Comparison of ENCODE assay signal across 8 mouse cellular contexts in the genomic region with DNA sequence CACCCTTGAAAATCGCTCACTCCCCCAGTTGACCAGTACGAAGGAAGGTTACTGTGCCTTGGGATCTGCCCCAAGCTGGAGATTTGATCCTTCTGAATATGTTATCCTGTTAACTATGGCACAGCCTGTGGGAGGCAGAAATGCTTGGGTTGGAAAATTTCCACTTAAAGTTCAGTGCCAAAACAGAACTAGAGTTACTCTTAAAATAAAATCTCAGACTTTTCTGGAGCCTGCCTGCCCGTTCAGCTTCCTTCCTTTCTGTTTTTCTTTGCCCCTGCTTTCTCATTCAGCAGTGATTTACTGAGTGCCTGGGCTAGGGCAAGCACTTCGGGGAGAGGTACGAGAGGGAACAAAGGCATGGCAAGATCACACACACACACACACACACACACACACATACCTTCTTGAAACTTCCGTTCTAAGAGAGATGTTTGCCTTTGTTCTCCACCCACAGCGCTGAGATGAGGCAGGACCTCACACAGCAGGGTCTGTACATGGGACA.
DNase-seq lines count a peak whose midpoint lies in the region; ATAC-seq and TF ChIP-seq lines count a peak whose summit lies in the region.

No protein-coding gene starts in this region.

- peaks cover 18% of the 10 kb centered on the region for H3K36me3 ChIP-seq in heart, embryonic 12.5 days
- H3K36me3 ChIP-seq in heart, adult 2 months (ENCODE audit: control insufficient read depth, insufficient read depth, low read length) = no peaks in the 10 kb centered on the region
- no peaks in the 10 kb centered on the region for H3K36me3 ChIP-seq in stomach, embryonic 16.5 days (ENCODE audit: control insufficient read depth, insufficient read depth, low read length)

- no peaks in the 10 kb centered on the region for H3K27me3 ChIP-seq in heart, embryonic 12.5 days (replicated peaks)
- no peaks in the 10 kb centered on the region; the same call in 1 of the 2 replicates for H3K27me3 ChIP-seq in heart, adult 2 months (ENCODE audit: control insufficient read depth, insufficient read depth, low read length)
- no peaks in the 10 kb centered on the region for H3K27me3 ChIP-seq in stomach, embryonic 16.5 days (ENCODE audit: control insufficient read depth, insufficient read depth, low read length)

- no peak overlapping the region for H3K9ac ChIP-seq in heart, embryonic 12.5 days
- H3K9ac ChIP-seq in heart, adult 2 months (ENCODE audit: low read depth, low read length) = no peak overlapping the region
- no peak overlapping the region for H3K9ac ChIP-seq in stomach, embryonic 16.5 days (ENCODE audit: low read length)

- intact Hi-C loops in heart, adult 2 months (cut with DNase I) = no loop called here

- peak; percentile 33; the same call in 1 of the 2 replicates for ATAC-seq in heart, embryonic 12.5 days (ENCODE audit: insufficient number of reproducible peaks, low FRiP score)
- ATAC-seq in stomach, embryonic 16.5 days (ENCODE audit: insufficient read depth, low FRiP score) = no peak

- no peak for DNase-seq in heart, adult 2 months
- peak; percentile 11 for DNase-seq in retina, postnatal 1 day
- DNase-seq in retina, embryonic 14.5 days (ENCODE audit: low spot score) = no peak
- peak; percentile 6 to 8 for DNase-seq in kidney, postnatal 36 days
- DNase-seq in ovary, postnatal 14 days (ENCODE audit: low spot score) = no peak
- DNase-seq in testis, postnatal 14 days (ENCODE audit: low spot score) = no peak

- TF ChIP-seq POLR2A in heart, adult 2 months (IDR thresholded peaks at IDR 0.05; ENCODE audit: insufficient read depth, low read depth, low read length) = no peak

- peak overlapping the region; percentile 35 for H3K27ac ChIP-seq in heart, embryonic 12.5 days (ENCODE audit: poor library complexity, severe bottlenecking)
- H3K27ac ChIP-seq in heart, adult 2 months = no peak overlapping the region
- peak overlapping the region; percentile 37; the same call in 1 of the 2 replicates for H3K27ac ChIP-seq in stomach, embryonic 16.5 days (ENCODE audit: low read length)

- H3K9me3 ChIP-seq in heart, embryonic 12.5 days (replicated peaks) = no peaks in the 10 kb centered on the region
- H3K9me3 ChIP-seq in stomach, embryonic 16.5 days (replicated peaks; ENCODE audit: control insufficient read depth, low read length) = no peaks in the 10 kb centered on the region

- TF ChIP-seq EP300 in heart, adult 2 months (IDR thresholded peaks at IDR 0.05; ENCODE audit: insufficient read depth, low read depth, low read length) = no peak

- no peaks in the 10 kb centered on the region for H3K79me2 ChIP-seq in heart, adult 2 months (replicated peaks; ENCODE audit: control insufficient read depth, insufficient read depth, low read length)

- no peak overlapping the region for H3K4me3 ChIP-seq in heart, embryonic 12.5 days
- H3K4me3 ChIP-seq in heart, adult 2 months = no peak overlapping the region
- no peak overlapping the region for H3K4me3 ChIP-seq in stomach, embryonic 16.5 days (replicated peaks; ENCODE audit: low read length)

- H3K4me2 ChIP-seq in heart, embryonic 12.5 days = no peak overlapping the region
- H3K4me2 ChIP-seq in stomach, embryonic 16.5 days (ENCODE audit: low read depth, low read length) = no peak overlapping the region

- peaks cover 22% of the 10 kb centered on the region for H3K4me1 ChIP-seq in heart, embryonic 12.5 days (replicated peaks)
- H3K4me1 ChIP-seq in heart, adult 2 months (ENCODE audit: control insufficient read depth, insufficient read depth, low read length) = no peaks in the 10 kb centered on the region; the same call in 1 of the 2 replicates
- H3K4me1 ChIP-seq in stomach, embryonic 16.5 days (ENCODE audit: control insufficient read depth, insufficient read depth, low read length) = peaks cover 12% of the 10 kb centered on the region

- WGBS in heart, embryonic 12.5 days = 44% methylated on average over 7 of the region's 7 CpGs
- WGBS in heart, adult 2 months = 36% methylated on average over 7 of the region's 7 CpGs
- 38% methylated on average over 7 of the region's 7 CpGs for WGBS in stomach, embryonic 16.5 days

- no peak for TF ChIP-seq CTCF in heart, adult 2 months (IDR thresholded peaks at IDR 0.05)

Comparison
In these comparisons a context has a peak if more than half of its experiments do, and no peak if none do; other contexts are left out.
1. DNase-seq: peak in retina, postnatal 1 day (single experiment) and kidney, postnatal 36 days (2 of 2); none in heart, adult 2 months (0 of 2), retina, embryonic 14.5 days (single experiment), ovary, postnatal 14 days (single experiment) and testis, postnatal 14 days (single experiment).